Mouse (Mus musculus): ENCODE results near the gene Spaca4. TPM values are rescaled to one million over a fixed set of nuclear protein-coding genes. Genes with fewer than 3 reads are reported as not detected.
A peak's percentile ranks its signal among the peaks of the same experiment; 100 is the strongest.

Spaca4 gene
- polyA plus RNA-seq, 1 experiment from 2014 or later, result not detected

DNA sequence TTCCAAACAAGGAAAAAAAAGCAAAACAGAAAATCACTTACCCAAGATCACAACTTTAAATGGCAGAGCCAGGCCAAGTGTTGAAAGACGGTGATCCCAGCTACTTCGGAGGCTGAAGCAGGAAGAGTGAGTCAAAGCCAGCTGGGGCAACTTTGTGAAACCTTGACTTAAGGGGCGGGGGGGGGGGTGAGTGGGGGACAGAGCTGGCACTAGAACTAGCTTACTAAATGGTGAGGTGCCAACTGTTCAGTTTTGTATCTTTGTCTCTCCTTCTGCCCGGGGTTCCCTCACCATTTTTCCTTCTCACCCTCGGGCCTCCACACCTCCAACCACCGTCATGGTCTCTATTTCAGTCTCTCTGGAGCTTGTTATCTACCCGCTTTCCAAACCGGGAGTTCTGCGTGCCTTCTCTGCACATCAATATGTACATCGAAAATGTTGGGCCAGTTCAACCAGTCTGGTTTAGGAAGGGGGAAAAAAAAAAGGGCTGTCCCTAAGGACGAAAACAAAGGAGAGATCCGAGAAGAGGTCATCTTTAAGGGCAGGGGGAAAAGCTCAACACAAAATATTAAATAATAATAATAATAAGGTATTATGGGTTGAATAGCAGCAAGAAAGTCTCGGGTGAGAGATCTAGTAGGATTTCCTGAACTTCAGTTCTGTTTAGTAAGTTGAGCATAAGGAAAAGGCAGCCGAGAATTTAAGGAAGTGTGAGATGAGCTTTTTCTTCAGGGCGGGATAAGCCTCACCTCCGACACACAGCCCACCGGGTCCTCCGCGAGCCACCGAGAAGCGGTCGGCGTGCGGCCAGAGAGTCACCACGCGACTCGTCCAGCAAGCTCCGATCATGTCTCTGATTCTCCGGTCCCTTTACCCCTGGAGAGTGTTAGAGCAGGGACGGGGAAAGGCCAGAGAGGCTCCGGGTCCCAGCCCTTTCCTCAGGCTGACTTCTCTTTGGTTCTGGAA is 8.4 kb downstream of the Spaca4 start:
- Histone ChIP-seq H3K9me3 (ENCODE audit: control insufficient read depth, low read length) (no peaks in the 10 kb centered on the region), H3K27ac (ENCODE audit: low read depth, low read length) (peak overlapping the region; percentile 85), H3K4me3 (ENCODE audit: low read depth, low read length) (peak overlapping the region; percentile 58), H3K4me1 (ENCODE audit: control insufficient read depth, insufficient read depth, low read length) (peaks cover 36% of the 10 kb centered on the region), H3K9ac (replicated peaks; ENCODE audit: low read depth, low read length) (peak overlapping the region; percentile 70), H3K36me3 (ENCODE audit: control insufficient read depth, insufficient read depth, low read length) (peaks cover 26% of the 10 kb centered on the region), H3K27me3 (ENCODE audit: control insufficient read depth, insufficient read depth, low read length) (no peaks in the 10 kb centered on the region; the same call in 1 of the 2 replicates), H3K4me2 (ENCODE audit: low read depth, low read length) (peak overlapping the region; percentile 92)
- peak; percentile 16 for ATAC-seq (ENCODE audit: low read depth)
- WGBS, result 13% methylated on average over 31 of the region's 31 CpGs

DNA sequence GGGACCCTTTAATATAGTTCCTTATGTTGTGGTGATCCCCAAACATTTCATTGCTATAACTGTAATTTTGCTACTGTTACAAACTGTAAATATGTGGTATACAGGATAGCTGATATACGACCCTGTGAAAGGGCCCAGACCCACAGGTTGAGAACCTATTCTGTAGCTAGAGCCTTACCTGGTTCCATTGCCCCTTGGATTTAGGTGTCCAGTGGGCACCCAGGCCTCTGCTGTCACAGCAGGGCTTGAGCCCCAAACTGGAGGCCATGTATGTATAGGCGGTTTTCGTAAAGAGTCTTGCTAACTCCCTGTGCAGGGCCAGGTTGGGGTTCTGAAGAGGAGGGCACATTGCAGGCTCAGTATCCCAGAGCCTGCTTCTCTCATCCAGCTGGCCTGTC is 9.2 kb downstream of the Spaca4 start:
- ATAC-seq (ENCODE audit: low read depth), result no peak
- WGBS, result 97% methylated on average over 3 of the region's 3 CpGs

DNA sequence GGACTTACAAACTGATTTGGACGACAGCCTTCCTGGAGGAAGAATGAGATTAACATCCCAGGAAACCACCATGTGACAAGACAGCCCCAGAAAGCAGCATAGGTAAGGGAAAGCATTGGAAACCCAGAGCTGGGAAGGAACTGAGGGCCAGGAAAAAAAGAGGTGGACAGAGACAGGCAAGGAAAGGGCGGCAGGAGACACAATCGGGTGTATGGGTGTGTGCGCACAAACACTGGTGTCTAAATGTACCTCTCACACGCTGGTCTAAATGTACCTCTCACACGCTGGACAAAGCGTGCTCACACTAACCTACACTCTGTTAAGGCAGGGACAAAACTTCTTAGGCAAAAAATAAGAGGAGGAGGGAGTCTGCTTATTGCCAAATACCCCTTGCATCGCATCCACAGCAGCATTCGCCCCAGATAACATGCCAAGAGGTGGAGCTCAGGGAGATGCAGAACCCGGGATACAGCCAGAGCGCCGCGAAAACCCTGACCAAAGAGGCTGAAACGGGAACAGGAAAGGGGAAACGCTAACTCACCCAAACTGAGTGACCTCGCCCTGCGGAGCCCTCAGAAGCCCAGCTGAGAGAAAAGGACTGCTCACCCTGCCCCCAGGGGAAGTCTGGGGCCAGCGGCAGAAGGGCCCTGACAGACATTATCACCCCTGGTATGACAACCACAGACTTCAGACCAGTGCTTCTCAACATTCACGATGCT is 9.7 kb downstream of the Spaca4 start:
- peak overlapping the region; percentile 62 for H3K4me3 ChIP-seq (ENCODE audit: low read depth, low read length)
- H3K27me3 ChIP-seq (ENCODE audit: control insufficient read depth, insufficient read depth, low read length), result no peaks in the 10 kb centered on the region; the same call in 1 of the 2 replicates
- H3K9me3 ChIP-seq (ENCODE audit: control insufficient read depth, low read length), result no peaks in the 10 kb centered on the region
- no peak for ATAC-seq (ENCODE audit: low read depth)
- H3K36me3 ChIP-seq (ENCODE audit: control insufficient read depth, insufficient read depth, low read length), result peaks cover 36% of the 10 kb centered on the region
- WGBS, result 85% methylated on average over 19 of the region's 19 CpGs
- H3K9ac ChIP-seq (replicated peaks; ENCODE audit: low read depth, low read length), result no peak overlapping the region
- peaks cover 36% of the 10 kb centered on the region for H3K4me1 ChIP-seq (ENCODE audit: control insufficient read depth, insufficient read depth, low read length)
- peak overlapping the region; percentile 92 for H3K4me2 ChIP-seq (ENCODE audit: low read depth, low read length)
- peak overlapping the region; percentile 62 for H3K27ac ChIP-seq (ENCODE audit: low read depth, low read length)

More for the DNA sequence above, 9.2 kb downstream of the Spaca4 start:
- Histone ChIP-seq H3K4me3 (ENCODE audit: low read depth, low read length) (peak overlapping the region; percentile 62), H3K36me3 (ENCODE audit: control insufficient read depth, insufficient read depth, low read length) (peaks cover 33% of the 10 kb centered on the region), H3K27me3 (ENCODE audit: control insufficient read depth, insufficient read depth, low read length) (no peaks in the 10 kb centered on the region; the same call in 1 of the 2 replicates), H3K9me3 (ENCODE audit: control insufficient read depth, low read length) (no peaks in the 10 kb centered on the region), H3K9ac (replicated peaks; ENCODE audit: low read depth, low read length) (no peak overlapping the region), H3K4me2 (ENCODE audit: low read depth, low read length) (peak overlapping the region; percentile 92), H3K27ac (ENCODE audit: low read depth, low read length) (no peak overlapping the region), H3K4me1 (ENCODE audit: control insufficient read depth, insufficient read depth, low read length) (peaks cover 36% of the 10 kb centered on the region)

DNA sequence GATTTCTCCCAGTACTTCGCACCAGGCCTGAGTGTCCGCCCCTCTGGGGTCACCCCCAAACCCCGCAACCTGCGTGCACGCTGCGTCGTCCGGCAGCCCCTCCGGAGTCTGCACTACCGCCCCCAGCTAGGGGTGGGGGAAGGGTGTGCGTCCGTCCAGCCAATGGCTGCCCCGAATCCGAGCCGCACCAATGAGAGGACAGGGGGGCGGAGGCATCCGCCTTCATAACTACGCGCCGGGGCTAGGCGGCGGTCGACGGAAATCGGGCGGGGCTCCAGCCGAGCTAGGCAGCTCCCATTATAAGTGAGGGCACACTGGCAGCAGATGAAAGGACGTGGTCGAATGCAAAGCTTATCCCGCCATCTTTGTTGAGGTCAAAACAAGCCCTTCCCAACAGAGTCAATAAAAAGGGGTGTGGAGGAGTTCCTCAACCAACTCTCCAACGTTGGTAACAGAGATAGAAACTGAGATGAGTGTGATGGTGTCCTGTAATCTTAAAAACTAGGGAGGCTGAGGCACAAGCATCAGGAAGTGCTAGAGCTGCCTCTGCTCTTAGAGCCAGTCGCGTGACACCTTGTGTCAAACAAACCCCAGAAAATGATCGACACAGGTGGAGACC is 10.4 kb downstream of the Spaca4 start, which contains the start of gene Rpl18:
Rpl18 (plus strand) TSS at position 368 of the 619 bp plus-strand sequence.
- peak within 1 kb of the TSS; percentile 69 for H3K9ac ChIP-seq (replicated peaks; ENCODE audit: low read depth, low read length)
- H3K27me3 ChIP-seq (ENCODE audit: control insufficient read depth, insufficient read depth, low read length), result no peaks in the 10 kb centered on the region; the same call in 1 of the 2 replicates
- H3K4me1 ChIP-seq (ENCODE audit: control insufficient read depth, insufficient read depth, low read length), result peaks cover 36% of the 10 kb centered on the region
- H3K4me3 ChIP-seq (ENCODE audit: low read depth, low read length), result peak within 1 kb of the TSS; percentile 62
- H3K4me2 ChIP-seq (ENCODE audit: low read depth, low read length), result peak within 1 kb of the TSS; percentile 92
- 7% methylated on average over 34 of the region's 34 CpGs for WGBS
- H3K9me3 ChIP-seq (ENCODE audit: control insufficient read depth, low read length), result no peaks in the 10 kb centered on the region
- peak within 1 kb of the TSS; percentile 62 for H3K27ac ChIP-seq (ENCODE audit: low read depth, low read length)
- H3K36me3 ChIP-seq (ENCODE audit: control insufficient read depth, insufficient read depth, low read length), result peaks cover 36% of the 10 kb centered on the region
- ATAC-seq (ENCODE audit: low read depth), result peak; percentile 92

DNA sequence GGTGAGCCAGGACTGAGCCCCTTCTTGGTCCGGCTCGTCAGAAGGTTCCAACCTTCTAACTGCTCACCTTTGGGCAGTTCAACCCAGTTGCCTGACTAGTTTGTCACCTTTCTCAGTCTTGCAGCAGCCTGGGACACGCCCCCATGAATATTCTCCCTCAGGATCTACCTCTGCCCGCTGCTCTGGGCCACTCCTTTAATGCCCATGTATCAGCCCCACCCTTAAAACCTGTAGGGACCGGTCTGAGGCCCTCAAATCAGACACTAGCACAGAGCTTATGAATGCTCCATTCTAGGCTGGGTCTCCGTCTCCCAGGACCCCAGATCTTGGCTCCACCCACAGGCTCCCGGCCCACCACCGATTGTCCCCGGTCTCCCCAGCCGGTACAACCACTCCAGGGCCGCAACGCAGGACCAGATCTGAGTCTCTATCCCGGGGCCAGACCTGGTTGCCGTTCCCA is 11.0 kb downstream of the Spaca4 start:
- Histone ChIP-seq H3K4me3 (ENCODE audit: low read depth, low read length) (peak overlapping the region; percentile 62), H3K9me3 (ENCODE audit: control insufficient read depth, low read length) (no peaks in the 10 kb centered on the region), H3K4me2 (ENCODE audit: low read depth, low read length) (peak overlapping the region; percentile 92), H3K27me3 (ENCODE audit: control insufficient read depth, insufficient read depth, low read length) (no peaks in the 10 kb centered on the region; the same call in 1 of the 2 replicates), H3K9ac (replicated peaks; ENCODE audit: low read depth, low read length) (peak overlapping the region; percentile 69), H3K4me1 (ENCODE audit: control insufficient read depth, insufficient read depth, low read length) (peaks cover 38% of the 10 kb centered on the region), H3K36me3 (ENCODE audit: control insufficient read depth, insufficient read depth, low read length) (peaks cover 32% of the 10 kb centered on the region), H3K27ac (ENCODE audit: low read depth, low read length) (peak overlapping the region; percentile 55; the same call in 1 of the 2 replicates)
- 11% methylated on average over 14 of the region's 14 CpGs for WGBS
- peak; percentile 33 for ATAC-seq (ENCODE audit: low read depth)

DNA sequence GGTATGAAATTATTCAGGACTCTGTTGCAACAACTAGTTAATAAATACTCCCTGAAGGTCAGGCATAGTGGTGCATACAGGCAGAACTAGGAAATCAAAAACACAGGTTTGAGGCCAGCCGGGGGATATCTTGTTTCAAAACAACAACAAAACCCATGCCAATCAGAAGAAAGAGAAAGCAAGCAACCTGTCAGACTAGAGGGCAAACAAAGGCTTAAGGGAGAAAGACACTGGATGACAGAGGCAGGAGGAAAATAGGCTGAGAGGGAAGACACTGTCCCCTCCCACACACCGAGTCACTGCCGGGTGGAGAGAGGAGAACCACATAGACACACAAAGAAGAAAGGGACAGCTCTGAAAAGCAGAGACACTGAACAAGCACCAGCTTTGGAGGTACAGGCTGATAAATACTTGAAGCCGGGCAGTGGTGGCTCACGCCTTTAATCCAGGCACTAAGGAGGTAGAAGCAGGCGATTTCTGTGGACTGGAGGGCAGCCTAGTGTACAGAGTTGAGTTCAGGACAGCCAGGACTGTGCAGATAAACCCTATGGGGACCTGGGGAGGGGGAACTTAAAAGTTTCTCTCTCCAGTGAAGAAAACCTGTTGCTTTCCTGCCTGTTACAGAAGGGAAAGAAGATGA is 11.6 kb downstream of the Spaca4 start:
- Histone ChIP-seq H3K36me3 (ENCODE audit: control insufficient read depth, insufficient read depth, low read length) (peaks cover 31% of the 10 kb centered on the region), H3K4me1 (ENCODE audit: control insufficient read depth, insufficient read depth, low read length) (peaks cover 39% of the 10 kb centered on the region), H3K27ac (ENCODE audit: low read depth, low read length) (no peak overlapping the region), H3K9ac (replicated peaks; ENCODE audit: low read depth, low read length) (no peak overlapping the region; the same call in 1 of the 2 replicates), H3K4me2 (ENCODE audit: low read depth, low read length) (peak overlapping the region; percentile 92), H3K4me3 (ENCODE audit: low read depth, low read length) (peak overlapping the region; percentile 62; the same call in 1 of the 2 replicates), H3K9me3 (ENCODE audit: control insufficient read depth, low read length) (no peaks in the 10 kb centered on the region), H3K27me3 (ENCODE audit: control insufficient read depth, insufficient read depth, low read length) (no peaks in the 10 kb centered on the region; the same call in 1 of the 2 replicates)
- ATAC-seq (ENCODE audit: low read depth), result no peak
- 85% methylated on average over 6 of the region's 6 CpGs for WGBS

DNA sequence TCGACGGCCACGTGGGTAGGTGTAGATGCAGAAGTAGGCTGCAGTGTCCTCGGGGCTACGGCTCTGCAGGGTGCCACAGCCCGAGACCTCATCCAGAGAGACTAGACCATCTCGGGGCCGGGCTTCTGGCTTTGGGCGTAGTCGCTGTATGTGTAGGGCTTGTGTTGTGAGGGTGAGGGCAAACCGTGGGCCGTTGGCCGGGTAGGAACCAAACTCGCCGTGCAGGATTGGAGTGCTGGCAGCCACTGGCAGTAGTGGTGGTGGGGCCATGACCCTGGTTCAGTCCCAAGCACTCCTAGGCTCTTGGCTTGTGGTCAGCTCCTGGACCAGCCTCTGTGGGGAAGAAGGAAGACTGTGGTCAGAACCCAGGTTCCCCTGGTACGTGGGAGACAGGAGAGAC is 12.2 kb downstream of the Spaca4 start:
- Histone ChIP-seq H3K9ac (replicated peaks; ENCODE audit: low read depth, low read length) (no peak overlapping the region), H3K27me3 (ENCODE audit: control insufficient read depth, insufficient read depth, low read length) (no peaks in the 10 kb centered on the region; the same call in 1 of the 2 replicates), H3K27ac (ENCODE audit: low read depth, low read length) (no peak overlapping the region), H3K4me1 (ENCODE audit: control insufficient read depth, insufficient read depth, low read length) (peaks cover 40% of the 10 kb centered on the region), H3K4me3 (ENCODE audit: low read depth, low read length) (no peak overlapping the region), H3K4me2 (ENCODE audit: low read depth, low read length) (no peak overlapping the region), H3K9me3 (ENCODE audit: control insufficient read depth, low read length) (no peaks in the 10 kb centered on the region), H3K36me3 (ENCODE audit: control insufficient read depth, insufficient read depth, low read length) (peaks cover 31% of the 10 kb centered on the region)
- 89% methylated on average over 16 of the region's 16 CpGs for WGBS
- no peak for ATAC-seq (ENCODE audit: low read depth)
